Mouse (Mus musculus) c-Kit-positive CD71-positive TER-119-negative erythroid progenitor cells, embryonic 14.5 days (primary cell): ENCODE results near the gene Opa3.
A peak's percentile ranks its signal among the peaks of the same experiment; 100 is the strongest.
"Not testable (repeated sequence)": the region's sequence is repeated elsewhere in the genome, so short reads cannot be mapped to it uniquely, and the experiment has no call there.

ENCODE experiments used
- DNase-seq: peaks from one replicate; pipeline ENCODE4 v3.0.0-alpha.2; 2013; ENCODE audit warnings: low read depth

Opa3 gene

DNA sequence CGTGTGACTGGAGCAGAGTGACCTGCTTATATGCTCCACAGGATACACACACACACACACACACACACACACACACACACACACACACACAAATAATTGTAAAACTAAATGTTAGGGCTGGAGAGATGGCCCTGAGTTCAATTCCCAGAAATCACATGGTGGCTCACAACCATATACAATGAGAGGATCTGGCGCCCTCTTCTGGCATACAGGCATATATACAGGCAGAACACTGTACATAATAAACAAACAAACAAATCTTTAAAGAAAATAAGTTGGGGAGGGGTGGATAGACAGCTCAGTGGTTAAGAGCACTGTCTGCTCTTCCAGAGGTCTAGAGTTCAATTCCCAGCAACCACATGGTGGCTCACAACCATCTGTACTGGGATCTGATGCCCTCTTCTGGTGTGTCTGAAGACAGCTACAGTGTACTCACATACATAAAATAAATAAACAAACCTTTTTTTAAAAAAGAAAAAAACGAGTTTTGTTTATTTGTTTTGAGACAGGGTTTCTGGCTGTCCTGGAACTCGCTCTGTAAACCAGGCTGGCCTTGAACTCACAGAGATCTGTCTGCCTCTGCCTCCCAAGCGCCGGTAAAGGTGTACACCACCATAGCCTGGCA lies 53.7 kb downstream of the Opa3 start:
- DNase-seq: not testable (repeated sequence)

DNA sequence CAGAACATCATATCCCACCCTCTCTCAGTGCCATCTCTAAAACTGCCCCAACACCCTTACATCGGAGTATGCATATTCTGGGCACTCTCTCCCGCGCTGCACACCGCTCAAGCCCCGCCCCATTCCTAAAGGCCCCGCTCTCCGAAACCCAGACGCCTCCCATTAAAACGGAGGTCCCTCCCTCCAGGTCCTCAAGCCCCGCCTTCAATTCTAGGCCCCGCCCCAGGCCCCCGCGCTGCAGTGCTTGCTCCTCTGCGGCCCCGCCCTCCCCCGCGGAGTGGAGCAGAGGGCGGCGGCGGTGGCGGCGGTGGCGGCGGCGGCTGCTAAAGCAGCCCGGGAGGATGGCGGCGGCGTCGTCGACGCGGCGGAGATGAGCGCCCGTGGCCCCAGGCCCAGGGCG lies 54.3 kb downstream of the Opa3 start, which contains the start of gene Rtn2:
Gene Rtn2 (plus strand): TSS at position 240 of the 400 bp plus-strand sequence.
- DNase-seq: peak; percentile 89

DNA sequence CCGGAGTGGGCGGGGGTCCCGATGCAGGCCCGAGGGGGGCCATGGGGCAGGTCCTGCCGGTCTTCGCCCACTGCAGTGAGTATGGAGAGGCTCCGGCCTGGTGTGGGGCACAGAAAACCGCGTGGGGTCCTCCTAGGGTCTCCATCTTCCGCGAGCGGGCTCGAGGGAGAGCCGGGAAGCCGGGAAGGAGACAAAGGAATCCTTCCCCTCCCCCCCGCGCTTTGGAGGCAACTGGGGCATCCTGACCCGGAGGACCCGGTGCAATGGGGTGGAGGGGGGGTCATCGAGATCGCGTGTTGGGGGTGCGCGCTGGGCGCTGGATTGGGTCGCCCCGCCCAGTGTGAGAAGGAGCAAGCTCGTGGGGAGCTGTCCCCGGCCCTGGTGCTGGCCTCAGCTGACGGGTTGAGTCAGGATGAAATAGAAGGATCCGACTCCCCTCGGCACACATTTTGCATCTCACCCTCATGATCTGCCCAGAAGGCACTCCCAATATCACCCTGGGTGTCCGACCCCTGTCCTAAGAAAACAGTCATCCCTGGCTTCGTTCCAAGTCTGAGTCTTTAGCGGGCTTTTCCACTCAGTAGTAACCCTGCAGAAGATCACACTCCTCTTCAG lies 54.8 kb downstream of the Opa3 start:
- DNase-seq: no peak

DNA sequence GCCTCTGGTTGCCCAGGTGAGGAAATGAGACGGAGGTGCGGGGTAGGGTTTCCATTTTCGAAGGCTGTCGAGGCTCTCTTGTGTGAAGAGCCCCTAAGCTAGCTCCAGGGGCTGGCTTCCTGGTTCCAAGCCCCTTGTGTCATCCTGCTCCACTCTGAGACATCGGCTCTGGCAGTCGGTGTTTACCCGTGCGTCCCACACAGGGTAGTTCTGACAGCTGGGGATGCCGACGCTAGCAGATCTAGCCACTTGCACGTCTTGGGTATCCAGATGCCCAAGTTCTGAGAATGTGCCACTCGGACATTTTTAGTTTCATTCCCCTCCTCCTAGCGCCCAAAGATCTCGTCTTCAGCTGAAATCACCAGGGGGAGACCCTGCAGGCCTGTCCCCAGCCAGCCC lies 55.3 kb downstream of the Opa3 start:
- no peak for DNase-seq

DNA sequence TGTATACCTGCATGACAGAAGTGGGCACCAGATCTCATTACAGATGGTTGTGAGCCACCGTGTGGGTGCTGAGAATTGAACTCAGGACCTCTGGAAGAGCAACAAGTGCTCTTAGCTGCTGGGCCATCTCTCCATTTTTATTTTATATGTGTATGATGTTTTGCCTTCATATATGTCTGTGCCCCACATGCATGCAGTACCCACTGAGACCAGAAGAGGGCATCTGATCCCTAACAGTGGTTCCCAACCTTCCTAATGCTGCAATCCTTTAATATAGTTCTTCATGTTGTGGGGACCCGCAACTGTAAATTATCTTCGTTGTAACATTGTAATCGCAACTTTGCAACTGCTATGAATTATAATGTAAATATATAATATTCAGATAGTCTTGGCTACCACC lies 56.6 kb downstream of the Opa3 start:
- DNase-seq: no peak

DNA sequence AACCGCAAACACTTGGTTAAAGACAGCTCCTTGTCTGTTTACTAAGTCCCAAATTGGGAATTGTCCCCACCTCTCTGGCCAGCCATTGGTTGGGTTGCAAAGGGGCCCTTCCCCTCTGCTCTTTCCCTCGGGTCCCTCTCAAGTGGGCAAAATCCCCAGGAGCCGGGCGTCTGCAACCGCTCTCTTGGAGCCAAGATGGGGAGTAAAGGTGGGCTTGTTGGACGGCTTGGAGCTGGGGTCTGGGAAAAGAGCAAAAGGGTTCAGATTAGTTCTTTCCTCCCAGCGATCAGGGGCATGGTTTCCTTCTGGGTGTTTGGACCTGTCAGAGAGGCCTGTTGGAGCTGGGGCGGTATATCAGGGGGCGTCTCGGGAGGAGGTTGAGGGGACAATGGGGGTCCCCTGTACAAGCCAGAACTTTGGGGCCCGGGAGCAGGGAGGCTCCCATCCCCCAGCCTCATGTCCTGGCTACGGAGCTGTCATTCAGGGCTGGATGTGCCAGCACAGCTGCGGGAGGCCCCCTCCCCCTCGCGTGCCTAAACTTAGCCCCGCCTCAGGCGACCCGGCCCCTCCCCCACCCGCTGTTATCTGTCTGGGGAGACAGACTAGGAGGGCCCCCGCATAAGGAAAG lies 62.9 kb downstream of the Opa3 start:
- DNase-seq: no peak

DNA sequence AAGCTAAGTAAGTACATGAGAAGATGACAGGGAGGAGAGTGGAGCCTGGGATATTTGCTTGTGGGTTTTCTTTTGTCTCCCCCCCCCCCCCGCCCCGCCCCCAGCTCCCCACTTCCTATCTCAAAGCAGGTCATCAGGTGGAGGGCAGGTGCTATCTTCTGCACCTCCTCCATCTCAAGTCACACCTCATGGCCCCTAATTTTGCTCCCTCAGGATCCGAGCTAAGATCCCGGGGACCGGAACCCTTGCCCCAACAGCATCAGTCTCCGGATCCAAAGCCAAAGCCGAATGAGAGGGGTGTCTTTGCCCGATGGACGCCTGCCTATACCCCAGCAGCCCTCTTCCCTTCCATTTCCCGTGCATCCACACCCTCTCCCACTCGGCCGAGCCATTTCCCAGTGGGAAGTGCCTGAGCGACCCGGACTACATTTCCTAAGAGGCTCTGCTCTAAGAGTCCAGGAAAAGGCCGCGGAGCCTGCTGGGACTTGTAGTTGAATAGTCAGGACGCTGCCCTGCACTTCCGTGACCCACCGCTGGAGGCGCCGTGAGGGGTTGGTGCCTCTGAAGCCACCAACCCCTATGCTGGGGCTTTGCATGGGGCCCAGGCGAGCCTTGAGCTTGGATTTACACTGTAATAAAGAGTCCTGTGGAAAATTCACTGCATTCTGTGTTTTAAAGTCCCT lies 67.5 kb downstream of the Opa3 start:
- DNase-seq: peak; percentile 79

DNA sequence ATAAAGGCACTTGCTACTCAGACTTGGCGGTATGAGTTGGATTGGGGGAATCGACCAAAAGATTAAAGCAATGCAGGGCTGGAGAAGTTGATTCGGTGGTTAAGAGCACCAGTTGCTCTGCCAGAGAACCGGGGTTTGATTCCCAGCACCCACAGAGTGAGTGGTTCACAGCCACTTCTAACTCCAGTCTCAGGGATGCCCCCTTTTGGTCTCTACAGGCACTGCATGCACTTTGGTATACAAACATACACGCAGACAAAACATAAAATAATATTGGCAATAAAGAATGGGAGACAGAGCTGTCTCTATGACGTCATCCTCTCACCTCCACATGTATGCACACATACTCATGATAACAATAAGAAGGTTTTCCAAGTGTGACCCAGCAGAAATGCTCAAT lies 68.9 kb downstream of the Opa3 start:
- DNase-seq: no peak

DNA sequence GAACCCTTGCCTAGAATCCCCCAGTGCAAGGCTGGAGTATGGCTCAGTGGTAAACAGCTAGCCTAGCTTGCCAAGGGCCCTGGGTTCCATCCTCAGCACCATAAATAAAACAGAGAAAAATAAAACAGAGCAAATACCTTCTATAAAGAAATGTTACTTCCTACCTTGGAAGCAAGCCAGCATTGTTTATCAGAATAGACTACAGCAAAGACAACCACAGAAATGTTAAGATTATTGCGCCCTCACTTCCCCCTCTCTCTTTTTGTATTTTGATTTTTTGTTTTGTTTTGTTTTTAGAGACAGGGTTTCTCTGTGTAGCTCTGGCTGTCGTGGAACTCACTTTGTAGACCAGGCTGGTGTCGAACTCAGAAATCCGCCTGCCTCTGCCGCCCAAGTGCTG lies 69.7 kb downstream of the Opa3 start:
- DNase-seq: no peak

DNA sequence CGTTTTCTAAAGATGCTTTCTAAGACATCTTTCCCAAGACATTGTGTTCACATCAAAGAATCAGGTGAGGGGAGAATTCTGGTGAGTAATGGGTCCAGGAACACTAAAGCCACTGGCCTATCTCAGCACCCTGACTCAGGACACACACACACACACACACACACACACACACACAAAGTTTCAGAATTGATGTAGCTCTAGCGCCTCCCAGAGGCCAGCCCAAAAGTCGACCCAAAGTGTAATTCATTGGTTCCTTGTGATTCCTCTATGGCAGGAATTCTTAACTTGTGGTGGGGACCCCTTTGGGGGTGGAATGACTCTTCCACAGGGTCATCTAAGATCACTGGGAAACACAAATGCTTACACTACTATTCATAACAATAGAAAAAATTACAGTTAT lies 71.1 kb downstream of the Opa3 start:
- DNase-seq: no peak

DNA sequence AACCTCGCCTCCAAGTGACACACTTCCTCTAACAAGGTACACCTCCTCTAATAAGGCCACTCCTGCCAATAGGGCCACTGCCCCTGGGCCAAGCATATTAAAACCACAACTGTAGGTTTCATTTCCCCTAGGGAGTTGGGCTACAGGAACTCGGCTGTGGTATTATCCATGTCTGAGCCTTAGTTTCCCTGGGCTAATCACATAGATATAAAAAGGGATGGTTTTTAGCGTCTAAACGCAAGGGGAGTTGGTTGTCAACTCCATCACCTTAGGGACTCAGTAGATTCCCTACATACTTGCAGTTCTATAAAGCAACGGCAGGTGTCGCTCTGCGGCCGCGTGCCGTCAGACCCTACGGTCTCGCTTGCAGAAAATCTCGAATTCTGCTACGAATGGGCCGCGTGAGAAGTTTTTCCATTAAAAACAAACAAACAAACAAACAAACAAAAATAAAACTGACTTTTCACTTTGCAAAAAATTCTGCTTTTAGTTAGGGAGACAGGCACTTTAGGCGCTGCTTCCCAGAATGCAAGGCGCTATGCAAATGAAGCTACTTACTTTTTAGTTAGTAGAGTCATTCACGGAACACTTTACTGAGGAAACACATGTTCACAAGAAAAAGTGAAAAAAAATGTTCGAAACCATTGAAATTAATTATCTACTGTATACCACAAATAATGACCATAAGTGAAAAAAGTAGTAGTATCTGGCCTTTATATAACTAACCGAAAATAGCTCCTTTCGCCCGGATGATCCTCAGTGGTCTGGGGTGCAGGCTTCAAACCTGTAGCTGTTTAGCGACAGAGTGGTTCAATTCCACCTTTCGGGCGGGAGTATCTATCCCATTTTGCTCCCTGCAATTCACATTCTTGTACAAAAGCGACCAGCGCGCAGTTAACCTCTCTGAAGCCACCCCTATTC lies 72.6 kb downstream of the Opa3 start:
- no peak for DNase-seq

DNA sequence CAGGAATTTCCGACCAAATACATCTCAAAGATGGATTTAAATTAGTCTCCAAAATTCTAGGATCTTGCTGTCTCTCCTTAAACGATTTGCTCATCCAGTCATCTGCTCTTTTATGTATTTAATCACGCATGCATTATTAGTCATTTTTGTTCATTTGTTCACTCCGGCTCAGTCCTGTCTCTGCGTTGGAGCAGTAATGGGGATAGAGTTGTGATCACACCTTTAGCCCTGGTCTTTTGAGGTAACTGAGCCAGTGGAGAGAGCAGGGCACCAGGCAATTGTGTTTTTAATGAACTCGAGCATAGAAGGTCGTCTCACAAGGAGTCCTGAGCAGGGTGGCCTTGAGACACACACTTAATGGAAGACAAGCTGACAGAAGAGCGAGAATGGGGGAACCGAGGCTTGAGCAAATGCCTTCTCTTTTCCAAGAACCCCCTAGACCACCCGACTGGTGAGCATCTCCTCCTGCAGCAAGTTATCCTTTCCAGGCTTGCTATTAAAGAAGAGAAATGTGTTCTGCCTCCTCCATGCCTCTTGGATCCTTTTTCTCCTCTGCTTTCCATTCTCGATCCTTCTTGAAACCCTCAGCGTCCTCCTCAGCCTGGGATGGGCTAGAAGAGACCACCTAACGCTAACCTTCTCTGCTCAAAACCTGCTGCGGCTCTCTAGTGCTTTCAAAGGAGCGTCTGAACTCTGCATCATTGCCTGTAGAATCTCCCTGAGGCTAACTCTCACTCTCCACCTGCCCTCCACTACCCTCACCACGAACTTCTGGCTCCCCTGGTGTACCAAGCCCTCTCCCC lies 73.5 kb downstream of the Opa3 start:
- no peak for DNase-seq

DNA sequence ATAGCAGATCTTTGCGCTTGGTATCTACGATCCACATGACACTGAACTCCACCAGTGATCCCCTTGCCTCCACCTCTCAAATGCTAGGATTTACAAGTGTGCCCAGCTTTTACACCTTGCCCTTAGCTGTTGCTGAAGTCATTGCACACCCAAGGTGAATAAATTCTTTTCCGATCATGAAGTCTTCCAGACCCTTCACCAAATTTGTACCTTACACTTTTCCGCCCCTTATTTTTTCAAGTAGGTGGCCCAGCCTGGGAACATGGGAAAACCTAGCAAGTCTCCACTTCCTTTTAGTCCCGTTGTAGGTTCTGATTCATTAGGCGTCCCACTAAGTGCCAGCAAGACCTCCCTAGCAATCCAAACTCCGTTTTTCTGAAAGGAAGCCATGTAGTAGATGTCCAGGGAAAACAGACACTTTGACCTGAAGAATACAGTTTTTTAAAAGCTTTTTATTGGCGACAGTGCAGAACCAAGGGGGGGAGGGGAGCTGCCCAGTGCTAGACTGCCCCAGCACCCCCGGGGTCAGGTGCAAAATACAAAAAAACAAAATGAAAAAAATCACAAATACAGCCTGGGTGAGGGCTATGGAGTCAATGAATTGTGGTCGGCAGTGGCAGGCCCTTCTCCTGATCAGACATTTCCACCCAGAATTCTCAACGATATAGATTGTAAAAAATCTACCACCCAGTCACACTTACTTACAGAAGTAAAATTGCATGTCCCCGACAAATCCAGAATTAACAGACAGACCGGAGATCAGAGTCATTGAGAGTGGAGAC lies 74.3 kb downstream of the Opa3 start:
- DNase-seq: no peak

DNA sequence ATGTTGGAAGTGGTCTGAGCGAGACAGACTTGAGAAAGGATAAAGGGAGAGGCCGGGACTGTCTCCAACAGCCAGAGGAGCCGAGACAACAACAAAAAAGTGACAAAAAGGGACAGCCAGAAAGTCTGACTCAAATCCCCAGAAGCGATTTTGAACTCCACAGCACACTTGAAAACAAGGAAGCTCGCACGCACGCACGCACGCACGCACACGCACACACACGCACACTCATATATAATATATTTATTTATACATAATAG lies 74.8 kb downstream of the Opa3 start:
- DNase-seq: no peak

DNA sequence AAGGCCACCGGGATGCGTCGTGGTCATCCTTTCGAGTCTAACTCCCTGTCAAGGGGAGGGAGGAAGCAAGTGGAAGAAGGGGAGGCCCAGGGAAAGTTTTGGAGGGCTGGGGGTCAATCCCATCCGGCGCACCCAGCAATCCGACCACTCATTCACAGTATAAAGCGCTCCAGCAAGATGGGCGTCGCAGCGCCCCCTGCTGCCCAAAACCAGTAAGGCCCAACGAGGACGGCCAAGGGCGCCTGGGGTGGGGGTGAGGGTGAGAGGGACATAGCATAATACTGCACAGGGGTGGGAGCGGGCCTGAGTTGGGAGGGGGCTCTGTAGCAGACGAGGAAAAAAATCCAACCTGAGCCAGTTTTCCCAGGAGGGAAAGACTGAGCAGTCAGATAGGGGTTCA lies 75.6 kb downstream of the Opa3 start:
- DNase-seq: no peak

DNA sequence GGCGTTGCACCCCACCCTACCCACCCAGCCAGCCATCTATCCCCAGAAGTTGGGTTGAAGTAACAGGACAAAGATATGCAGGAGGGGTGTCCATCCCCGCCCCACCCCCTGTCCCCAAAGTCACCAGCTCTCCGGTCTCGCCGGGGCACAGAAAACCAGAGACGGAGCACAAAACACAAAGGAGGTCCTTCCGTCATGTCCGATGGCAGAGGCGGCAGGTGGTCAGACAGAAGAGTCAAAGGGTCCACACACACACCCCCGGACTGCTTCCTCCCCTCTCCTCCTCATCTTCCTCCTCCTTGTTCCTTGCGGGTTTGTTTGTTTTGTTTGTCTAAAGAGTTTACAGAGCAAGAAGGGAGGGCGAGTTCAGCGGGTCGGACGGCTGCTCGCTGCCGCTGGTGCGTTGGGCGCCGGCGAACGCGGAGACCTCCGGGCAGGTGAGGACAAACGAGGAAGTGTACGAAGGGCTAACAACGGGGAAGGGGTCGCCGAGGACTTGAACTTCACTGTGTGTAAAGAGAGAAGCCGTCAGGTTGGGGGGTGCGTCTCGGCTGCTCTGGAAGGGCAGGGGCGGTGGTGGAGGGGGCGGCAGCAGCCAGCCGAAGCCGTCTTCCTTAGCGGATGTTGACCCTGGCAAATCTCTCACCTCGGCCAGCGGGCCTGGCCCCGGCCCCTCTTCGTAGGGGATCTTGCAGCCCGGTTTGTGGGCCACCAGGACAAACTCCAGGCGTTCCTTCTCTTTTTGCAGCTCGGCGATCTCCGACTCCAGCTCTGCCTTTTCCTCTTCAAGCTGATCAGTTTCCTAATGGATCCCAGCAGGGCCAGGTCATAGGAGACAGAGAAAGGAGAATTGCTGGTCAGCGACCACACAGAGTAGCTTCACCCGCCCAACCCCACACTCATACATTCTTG lies 76.6 kb downstream of the Opa3 start:
- no peak for DNase-seq

DNA sequence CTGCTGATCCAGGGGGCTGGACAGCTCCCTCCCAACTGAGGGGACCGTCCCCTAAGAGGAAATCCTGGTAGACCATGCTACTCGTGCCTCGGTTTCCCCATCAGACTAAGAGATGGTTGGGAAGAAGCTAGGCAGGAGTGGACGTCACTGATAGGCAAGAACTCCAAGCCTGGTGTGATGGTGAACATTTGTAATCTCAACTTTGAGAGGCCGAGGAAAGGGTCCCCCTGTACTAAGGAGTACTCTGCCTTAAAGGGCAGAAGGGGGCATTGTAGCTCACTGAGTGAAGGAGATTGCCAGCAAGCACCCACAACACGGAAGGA lies 77.2 kb downstream of the Opa3 start:
- DNase-seq: no peak
